Mouse (Mus musculus) regulatory T cell (primary cell): ENCODE data around the gene Nipbl.

Experiments used
- in situ Hi-C: fragments of 300-600 bp; cut with MboI, MseI; formaldehyde crosslinking; loops from one replicate; pipeline ENCODE4 v1.15.1; 2025; ENCODE audit warnings: high pct_unique_total_duplicates

Nipbl gene

DNA sequence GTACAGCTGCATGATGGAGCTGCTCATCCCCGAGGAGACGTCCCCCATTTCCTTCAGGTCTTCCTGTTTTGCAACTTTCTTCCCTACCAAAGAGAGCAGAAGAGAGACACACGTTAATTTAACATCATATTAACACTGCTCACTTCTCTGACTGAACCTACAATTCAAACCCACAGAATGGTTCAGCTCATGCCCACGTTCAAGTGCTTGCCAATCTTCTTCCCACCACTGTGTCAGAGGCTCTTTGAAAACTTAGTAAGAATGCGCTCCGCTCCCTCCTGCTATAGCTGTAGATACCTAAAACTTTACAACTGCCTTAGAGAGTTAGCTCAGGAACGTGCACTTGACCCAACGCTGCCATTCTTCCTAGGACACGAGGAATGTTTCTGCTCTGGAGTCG is 141.3 kb downstream of the Nipbl start:
- in situ Hi-C loops: no loop called here

DNA sequence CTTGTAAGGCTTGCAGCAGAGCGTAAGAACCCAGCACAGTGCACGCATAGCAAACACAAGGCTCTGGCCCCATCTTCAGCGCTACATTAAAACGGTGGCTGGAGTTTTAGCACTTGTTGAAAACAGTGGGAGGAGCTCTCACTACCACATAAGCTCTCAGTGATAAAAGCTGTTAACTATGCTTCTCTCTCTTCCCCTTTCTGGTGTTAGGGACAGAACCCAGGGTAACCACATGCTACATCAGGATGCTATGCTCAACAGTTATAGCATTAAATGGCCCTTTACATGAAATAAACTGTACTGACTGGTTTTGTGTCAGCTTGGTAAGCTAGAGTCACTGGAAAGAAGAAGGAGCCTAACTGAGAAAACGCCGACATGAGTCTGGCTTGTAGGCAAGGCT is 150.1 kb downstream of the Nipbl start:
- in situ Hi-C loops: no loop called here

DNA sequence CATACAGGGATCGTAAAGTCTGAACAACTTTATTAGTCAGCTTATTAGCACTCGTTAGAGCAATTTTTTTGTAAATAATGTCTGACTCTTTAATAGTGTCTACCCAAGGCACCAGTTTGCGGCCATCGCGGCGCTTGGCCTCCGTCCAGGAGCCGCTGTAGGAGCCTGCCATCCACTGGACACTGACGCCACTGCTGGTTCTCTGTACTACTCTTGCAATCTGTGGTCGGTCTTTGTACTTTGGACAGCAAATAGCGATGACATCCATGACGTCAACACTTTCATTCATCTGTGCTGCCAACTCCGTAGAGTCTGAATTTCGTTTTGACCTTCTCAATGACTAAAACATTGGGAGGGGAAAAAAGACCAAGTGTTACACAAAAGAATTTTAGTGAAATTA is 153.0 kb downstream of the Nipbl start:
- in situ Hi-C loops: no loop called here

DNA sequence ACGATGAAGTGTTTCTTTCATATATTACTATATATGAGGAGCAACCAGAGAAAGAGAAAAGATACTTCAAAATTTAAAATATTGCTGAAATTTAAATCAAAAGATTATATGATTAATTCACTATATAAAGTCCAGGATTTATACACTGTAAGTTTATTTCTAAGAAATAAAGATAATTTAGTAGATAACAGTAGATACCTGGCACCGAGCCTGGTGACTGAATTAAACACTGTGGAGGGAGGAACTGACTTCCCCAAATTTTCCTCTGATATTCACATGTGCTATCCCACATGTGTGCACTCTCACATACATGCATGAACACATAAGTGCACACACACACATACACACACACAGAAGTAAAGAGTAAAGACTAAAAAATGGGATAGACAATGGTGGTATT is 162.1 kb downstream of the Nipbl start:
- in situ Hi-C loops: no loop called here

DNA sequence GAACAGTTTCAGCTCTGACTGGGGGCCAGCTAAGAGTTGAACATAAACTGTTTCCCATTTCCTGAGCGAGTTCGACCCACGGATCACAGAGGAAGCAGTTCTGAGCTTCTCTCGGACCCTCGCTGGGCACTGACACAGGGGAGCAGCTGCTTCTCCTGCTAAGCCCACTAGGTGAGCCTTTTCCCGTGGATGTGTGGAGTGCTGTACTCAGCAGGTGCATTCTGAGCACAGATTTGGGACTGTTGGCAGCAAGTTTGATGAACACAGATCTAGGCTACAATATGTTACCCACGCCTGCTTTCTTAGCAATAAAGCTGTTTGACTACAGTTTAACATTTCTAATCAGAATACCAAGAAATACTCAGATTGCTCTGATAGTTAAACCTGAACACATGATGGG is 162.6 kb downstream of the Nipbl start:
- in situ Hi-C loops: no loop called here

DNA sequence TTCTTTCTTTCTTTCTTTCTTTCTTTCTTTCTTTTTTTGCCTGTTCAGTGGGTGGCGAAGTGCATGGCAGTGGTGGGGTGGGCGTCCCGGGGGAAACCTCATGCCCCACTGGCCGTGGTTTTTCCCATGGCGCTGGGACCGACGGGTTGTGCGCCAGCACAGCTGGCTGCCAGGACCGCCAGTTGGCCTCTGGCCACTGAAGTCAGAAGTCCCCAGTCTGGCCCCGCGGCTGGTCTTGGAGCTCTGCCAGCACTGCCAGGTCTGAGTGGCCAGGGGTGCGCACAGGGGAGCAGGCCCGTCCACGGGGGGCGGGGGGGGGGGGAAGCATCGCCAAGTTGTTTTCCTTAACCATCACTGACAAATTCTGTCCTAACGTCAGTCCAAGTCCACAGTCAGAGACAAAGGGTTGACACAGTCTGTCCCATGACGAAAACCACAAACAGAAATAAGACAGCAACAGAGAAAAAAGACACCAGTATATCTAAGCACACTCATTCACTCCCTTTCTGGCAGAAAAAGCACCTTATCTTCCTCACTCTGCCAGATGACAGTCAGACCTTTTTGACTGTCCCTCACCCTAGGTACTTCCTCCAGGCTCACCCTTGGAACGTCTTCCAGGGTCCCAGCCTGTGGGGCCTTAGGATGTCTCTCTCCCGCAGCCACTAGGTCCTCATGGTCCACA is 164.2 kb downstream of the Nipbl start:
- in situ Hi-C loops: loop anchor here (10.0 kb wide), 1 partner anchor 455 kb away; no protein-coding TSS in a partner anchor

DNA sequence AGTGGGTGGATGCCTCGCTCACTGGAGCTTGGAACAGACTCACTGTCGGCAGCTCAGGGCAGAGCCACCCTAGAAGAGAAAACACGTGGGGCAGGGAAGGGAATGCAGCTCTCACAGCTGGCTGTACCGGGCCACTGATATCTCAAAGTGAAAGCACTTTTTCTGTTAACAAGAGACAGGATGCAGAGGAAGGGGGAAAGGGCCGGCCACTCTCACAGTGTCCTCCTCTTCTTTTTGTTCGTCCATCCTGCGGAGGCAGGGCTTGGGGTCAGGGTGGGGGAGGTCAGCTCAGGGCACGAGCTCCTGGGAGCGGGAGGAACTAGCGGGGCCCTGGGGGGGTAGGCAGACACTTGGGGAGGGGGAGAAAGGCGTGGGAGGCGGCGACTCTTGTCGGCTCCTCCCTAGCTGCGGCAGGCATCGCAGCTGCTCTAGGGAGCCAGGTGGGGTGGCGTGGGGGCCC is 164.9 kb downstream of the Nipbl start:
- in situ Hi-C loops: loop anchor here (10.0 kb wide), 1 partner anchor 455 kb away; no protein-coding TSS in a partner anchor

DNA sequence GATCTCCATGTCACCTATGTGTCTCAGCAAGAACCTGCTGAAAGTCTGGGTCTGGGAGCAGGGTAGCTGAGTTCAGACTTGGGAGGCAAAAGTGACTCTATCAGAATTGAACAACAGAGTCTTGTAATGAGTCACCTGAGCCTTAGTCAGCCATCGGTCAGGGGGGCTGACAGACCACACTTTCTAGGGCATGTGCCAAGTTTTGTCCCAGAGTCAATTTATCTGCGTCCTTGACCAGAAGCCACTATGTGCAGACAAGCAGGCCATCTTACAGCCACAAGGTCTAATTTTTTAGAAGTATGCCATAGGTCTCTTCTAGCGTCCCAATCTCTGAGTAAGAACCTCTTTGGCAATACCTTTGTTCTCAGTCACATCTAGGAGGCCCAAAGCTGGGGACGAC is 166.3 kb downstream of the Nipbl start:
- in situ Hi-C loops: loop anchor here (10.0 kb wide), 1 partner anchor 457 kb away; no protein-coding TSS in a partner anchor

DNA sequence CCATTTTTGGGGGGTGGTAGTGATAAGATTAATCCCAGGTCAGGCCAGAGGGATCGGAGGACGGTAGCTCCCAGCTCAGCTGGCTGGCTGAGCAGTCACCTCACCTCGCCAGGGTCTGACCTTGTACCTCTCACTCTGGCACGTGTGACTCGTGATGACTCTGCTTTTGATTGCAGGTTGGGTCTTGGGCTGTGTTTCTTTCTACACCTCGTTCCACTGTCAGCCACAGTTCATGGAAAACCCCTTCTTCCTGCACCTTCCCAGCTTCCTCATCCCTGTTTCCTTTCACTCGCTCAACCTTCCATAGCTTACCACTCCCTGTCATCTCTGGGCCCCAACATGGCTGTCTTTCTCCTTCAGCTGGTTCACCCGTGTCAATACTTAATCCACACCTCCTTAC is 172.3 kb downstream of the Nipbl start:
- in situ Hi-C loops: loop anchor here (10.0 kb wide), 1 partner anchor 463 kb away; no protein-coding TSS in a partner anchor

DNA sequence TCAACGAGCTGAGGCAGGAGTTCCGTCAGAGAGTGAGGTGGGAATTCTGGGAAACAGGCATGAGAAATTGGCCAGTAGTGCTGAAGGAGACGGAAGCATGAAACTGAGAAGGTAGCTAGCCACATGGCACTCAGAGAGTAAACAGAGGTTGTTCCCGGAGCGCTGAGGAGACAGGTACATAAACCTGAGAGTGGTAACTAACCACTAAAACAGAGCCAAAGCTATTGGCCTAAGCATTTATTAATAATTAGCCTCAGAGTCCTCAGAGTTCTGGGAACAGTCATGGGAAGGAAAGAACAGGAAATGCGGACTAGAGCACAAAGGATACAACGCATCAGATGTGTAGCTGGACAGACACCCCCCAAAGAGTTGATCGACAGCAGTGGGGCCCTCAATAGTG is 176.0 kb downstream of the Nipbl start:
- in situ Hi-C loops: no loop called here

DNA sequence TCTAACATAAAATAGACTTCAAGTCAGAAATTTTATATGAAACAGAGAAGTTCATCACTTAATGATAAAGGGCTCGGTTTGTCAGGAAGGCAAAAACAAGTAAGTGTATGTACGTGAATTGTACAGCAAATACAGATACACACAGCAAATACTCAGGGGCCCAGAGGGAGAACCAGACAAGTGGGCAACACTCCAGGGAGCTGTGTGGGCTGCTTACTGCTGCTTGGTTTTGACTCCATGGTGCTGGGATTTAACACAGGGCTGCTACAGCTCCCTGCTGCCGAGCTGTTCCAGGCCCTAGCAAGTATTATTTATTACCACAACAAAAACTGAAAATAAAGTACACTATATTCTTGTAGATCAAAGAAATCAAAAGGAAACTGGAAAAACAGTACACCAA is 177.1 kb downstream of the Nipbl start:
- in situ Hi-C loops: no loop called here

DNA sequence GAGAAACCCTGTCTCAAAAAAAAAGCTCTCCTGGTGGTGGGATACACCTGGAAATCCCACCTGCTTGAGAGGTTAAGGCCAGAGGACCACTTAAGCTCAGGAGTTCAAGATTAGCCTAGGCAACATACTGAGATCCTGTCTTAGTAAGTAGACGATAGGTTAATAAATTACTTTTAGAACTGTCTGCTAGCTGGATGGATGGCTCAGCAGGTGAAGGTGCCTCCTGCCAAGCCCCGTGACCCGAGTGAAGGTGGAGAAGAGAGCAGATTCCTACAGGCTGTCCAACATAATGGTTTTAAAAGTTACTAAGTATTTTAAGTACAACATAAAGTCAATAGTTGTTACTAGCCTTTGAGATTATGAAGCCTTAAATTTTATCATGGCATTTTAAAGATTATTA is 178.3 kb downstream of the Nipbl start:
- in situ Hi-C loops: no loop called here
